Mouse (Mus musculus) frontal cortex, postnatal 10 days (tissue): ENCODE measurements around the gene Cav1.

Experiments used
- DNase-seq, 2 experiments: peaks; one replicate each; pipeline ENCODE4 v3.0.0; 2022; ENCODE audit warnings: low spot score in 2 of 2, mixed read lengths in 1 of 2

Cav1 gene

DNA sequence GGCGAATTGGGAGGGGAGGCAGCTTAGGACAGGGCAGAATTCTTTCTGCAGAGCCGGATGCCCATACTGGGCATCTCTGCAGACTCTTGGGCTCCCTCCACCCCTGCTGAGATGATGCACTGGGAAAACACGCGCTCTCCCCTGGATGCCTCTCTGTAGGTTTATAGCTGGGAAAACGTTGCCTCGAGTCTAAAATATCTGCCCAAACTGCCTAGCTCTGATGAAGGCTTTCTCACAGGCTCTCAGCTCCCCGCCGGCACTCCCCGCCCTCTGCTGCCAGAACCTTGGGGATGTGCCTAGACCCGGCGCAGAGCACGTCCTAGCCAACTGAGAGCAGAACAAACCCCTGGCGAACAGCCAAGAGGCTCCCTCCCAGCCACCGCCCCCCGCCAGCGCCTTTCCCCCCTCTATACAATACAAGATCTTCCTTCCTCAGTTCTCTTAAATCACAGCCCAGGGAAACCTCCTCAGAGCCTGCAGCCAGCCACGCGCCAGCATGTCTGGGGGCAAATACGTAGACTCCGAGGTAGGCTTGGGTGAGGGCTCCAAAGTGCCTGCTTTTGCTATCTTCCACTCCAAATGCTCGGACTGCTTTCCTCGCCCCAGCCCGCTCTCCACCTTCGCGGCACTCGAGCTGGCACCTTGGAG is at the start of gene Cav1:
TSS of gene Cav1 (plus strand) at position 382 of the 648 bp plus-strand sequence.
- peak; percentile 58 to 64 for DNase-seq

DNA sequence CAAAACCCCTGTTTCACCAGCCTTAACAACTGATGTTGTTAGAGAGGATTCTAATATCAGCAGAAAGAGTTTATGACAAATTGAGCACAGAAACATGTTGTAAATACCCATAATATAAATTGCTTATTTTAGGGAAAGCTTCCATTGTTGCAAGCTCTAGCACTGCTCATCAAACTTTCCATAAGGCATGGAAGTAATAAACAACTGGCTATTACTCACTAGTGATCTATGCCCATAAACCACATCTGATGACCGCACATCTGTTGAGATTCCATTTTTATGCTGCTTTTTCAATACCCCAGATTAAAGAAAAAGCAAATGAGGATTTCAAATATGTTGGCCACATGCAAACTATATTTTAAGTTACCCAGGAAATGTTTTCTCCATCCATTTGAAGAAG is 48.0 kb upstream of the Cav1 start:
- DNase-seq: no peak

DNA sequence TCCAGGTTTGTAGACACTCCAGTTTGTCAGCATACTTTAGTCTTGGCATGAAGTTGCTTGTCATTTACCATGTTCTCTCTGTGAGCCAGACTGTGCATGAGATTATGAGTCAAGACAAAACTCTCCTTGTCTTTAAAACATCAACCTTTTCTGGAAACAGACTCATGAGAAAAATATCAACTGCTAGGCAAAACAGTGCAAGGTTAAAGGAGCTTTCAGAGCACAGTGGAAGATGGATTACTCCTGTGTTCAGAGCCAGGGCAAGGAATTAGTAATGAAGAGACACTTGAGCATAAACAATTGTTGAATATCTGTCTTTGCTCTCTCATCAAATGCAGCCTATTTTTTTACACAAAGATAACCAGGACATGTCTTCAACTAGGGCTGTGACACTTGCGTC is 47.2 kb upstream of the Cav1 start:
- no peak for DNase-seq

DNA sequence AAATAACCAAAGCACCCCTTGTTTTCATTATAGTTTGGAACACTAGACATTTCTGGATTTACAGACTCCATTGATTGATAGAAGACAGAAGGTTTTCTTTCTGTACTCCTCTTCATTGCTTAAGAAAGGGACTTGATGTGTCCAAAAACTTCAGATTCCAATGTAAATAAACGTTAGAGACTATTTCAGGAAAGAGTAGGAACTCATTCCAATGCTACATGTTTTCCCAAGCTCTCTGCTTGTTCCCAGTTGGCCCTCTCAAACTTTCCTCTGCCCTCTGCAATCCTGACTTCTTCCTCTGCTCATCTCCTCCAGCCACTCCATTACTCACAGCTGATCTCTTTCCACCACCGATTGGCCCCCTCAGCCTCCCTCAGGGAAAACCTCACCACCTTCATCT is 43.3 kb upstream of the Cav1 start:
- no peak for DNase-seq

DNA sequence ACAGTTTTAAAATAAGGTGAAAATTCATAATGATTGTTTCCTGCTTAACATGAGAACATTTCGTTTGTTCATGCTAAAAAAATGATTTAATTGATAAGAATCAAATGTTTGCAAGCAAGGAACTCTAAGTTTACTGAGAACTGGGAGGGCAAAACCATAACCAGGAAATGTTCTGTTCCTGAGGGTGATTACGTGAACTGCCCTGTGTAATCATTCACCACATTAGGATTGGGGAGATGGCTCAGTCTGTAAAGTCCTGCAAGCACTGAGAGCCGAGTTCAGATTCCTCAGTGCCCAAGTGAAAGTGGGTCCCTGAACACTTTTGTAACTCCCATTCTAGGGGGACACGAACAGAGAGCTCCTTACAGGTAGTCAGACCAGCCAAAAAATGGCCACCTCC is 41.1 kb upstream of the Cav1 start:
- no peak for DNase-seq

DNA sequence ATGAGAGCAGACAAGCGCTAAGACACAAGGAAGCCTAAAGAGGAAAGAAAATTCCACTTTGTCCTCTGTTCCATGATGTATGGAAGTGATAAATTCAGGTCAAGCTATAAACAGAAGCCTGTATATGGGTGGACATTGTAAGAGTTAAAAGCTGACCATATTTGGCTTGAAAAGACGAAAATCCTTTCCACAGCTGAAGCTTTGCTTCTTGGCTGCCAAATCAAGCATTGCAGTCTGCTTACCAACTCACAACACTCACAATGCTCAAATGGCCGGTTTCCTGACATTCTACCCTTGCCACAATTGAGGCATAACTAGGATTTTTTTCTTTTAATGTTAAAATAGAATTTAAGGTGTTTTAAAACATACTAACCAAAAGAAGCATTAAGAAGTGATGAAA is 39.7 kb upstream of the Cav1 start:
- no peak for DNase-seq

DNA sequence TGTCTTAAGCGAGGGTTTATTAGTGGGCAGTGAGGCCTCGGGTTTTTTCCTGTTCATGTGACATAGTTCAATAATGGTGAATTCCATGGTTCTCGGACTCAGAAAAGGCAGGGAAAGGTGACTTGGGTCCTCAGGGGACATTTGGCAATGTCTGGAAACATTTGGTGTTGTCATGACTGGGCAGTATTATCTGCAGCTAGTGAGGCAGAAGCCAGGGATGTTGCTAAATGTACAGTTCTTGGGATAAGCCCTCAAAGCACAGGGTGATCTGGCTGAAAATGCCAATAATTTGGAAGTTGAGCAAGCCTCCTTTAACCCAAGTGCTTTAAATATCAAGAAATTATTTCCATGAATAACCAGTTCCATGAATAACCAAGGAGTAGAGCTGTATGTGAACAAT is 27.8 kb upstream of the Cav1 start:
- no peak for DNase-seq

DNA sequence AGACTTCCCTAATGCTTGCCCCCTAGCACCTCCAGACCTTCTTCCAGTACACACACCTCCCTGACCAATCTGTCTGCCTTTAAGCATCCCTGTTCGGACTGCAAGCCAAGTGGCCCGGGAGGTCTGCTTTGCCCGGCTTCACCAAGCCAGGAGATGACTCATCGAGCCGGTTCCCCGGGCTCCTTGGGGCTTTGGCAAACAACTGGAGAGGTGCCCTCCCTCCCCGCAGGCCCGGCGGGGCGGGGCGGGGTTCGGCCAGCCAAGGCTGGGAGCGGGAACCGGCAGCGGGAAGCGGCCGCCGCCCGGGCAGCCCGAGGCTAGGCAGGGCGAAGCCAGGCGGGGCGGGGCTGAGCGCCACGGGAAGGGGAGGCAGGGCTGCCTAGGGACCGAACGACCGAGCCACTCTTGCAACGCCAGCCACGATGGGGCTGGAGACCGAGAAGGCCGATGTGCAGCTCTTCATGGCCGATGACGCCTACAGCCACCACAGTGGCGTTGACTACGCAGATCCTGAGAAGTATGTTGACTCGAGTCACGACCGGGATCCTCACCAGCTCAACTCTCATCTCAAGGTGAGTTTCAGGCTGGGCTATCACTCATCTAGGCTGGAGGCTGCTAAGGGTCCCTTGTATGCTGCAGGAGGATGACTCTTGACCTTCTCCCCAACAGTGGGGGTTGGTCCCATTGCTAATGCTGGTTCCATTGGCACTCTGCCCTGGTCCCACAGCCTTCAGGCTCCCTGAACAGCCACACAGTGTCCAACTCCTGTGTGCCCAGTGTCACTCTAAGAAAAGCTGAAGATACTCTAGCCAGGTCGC is 25.0 kb upstream of the Cav1 start, which contains the start of gene Cav2:
TSS of gene Cav2 (plus strand) at position 247 of the 818 bp plus-strand sequence.
- DNase-seq: peak; percentile 34 to 43

DNA sequence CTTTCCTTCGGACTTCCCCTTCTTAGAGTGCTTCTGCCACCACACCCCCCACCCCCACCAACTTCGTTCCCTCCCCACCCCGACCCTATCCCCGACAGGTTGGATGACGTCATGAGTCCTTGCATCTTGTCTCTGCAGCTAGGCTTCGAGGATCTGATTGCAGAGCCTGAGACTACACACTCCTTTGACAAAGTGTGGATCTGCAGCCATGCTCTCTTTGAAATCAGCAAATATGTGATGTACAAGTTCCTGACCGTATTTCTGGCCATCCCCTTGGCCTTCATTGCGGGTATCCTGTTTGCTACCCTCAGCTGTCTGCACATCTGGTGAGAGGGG is 24.4 kb upstream of the Cav1 start:
- no peak for DNase-seq

DNA sequence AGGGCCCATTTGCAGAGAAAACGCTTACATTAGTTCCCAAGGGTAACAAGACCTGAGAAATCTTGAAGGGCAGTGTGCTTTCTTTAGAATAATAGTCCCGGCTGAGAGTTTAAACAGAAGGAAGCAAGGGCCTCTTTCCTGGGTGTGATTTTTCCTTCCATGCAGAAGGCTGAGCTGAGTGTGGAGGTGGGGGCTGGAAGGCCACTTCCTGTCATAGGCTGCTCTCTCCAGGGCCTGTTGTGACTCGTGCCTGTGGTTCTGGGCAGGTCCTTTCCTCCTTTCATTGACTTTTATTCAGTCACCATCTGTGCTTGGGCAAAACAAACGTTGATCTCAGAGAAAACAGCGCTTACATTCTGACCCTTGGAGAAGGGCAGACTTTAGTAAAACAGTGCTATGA is 24.0 kb upstream of the Cav1 start:
- DNase-seq: no peak

DNA sequence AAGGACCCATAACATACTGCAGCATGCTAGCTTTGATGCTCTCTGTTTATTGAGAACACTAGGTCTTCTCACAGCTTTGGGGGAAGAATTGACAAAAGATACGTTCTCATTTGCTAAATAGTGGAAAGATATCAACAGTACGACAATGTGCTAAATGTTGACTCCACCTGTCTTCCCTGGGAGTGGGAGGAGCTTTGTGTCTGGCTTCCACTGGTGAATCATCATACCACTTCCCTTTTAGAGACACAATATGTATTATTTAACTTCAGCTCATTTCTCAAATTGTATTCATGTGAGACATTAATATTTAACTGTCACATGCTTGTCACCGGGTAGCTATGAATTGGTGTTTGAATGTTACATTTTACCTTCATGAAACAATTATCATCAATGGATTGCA is 22.3 kb upstream of the Cav1 start:
- DNase-seq: no peak

DNA sequence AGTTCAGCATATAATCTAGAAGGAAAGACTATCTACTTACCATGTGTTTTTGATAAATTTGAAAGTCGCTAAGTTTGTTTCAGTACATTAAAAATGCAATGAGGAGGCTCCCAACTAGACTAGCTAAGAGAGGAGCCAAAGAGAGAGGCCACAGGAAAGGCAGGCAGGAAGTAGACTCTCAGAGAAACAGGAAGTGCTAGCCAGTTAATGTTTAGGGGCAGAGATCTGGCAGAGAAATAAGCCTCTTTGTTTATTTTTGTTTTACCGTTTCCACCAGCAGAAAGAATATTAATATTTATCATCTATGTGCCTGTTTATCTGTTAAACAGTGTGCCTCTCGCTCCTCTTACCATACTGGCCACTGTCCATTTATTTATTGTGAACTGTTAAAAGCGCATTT is 19.8 kb upstream of the Cav1 start:
- DNase-seq: no peak

DNA sequence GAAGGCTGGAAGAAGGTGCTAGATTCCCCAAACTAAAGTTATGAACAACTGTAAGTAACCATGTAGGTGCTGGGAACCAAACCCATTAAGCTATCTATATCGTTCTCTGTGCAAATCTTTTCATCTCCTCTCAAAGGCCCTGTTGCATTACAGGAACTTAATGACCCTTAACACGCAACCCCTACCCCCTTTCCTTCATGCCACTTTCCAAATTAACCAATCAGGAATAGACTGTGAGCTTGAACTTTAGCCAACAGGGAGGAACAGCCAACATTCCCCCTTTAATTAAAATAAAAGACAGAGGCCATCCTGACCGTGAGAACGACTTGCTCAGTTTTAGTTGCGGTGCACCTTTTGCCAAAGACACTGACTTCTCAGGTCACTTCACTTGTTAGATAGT is 11.0 kb upstream of the Cav1 start:
- DNase-seq: no peak

DNA sequence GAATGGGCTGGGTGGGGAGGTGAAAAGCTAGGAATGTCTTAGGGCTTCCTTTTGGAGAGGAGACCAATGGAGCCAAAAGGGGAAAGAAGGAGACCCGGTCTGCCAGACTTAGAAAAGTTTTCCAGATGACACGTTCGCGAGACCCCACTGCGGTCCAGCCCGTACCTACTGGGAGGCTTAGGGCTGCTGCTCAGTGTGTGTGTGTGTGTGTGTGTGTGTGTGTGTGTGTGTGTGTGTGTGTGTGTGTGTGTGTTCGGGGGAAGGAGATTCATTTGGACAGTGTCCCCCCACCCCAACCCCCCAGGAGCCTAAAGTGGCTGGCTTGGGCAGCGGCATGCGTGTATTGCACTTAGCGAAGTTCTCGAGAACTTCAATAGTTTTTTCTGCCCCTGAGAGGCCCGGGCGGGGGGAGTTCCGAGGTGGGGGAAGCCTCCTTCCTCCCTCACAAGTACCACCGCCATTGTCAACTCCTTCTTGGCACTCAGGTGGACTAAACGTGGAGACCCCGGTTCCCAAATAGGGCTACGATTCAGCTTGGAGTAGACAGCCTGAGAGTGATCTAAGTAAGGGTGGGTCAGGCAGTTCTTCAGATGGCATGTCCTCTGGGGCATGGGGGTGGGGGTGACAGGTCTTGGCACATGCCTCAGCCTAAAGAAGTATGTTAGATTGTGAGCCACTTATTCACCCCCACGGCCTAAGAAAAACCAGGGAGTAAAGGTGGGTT is 629 bp downstream of the Cav1 start:
- DNase-seq: peak; percentile 9 to 17

DNA sequence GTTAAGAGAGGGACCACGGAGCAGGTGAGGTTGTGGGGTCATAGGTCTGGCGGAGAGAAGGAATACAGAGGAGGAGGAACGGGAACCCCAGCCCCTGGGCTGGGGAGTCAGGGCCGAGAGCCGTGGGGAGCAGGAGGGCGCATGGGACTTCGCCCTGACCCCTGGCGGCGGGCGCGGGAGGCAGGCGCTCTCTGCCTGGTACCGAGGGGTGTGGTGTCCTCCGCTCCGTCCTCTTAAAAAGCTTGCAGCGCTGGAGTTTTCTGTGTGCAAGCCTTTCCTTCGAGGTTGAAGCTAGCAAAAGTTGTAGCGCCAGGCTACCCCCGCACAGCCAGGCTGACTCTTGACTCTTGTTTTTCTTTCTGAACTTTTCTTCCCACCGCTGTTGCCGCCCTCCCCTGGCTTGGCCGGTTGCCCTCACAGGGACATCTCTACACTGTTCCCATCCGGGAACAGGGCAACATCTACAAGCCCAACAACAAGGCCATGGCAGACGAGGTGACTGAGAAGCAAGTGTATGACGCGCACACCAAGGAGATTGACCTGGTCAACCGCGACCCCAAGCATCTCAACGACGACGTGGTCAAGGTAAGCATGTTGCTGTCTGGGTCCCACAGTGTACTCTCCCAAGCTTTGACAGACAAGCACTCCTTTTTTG is 1.5 kb downstream of the Cav1 start:
- peak; percentile 24 to 51 for DNase-seq

DNA sequence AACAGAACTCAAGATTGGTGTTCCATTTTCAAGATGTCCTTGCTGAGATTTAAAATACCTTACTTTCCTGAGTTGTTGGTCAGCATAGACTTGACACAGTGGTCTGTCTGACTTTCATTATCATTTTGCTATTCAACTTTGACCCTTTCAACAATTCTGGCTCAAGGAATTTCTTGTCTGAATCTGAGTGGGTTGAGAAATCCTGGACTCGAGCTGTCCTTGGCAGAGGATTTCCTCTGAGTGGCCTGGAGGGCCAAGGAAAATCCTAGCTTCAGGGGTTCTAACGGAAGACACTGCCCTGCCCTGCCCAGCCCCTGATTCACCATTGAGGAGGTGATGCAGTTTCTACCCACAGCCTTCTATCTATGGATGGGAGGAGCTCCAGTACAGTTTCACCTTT is 2.5 kb downstream of the Cav1 start:
- no peak for DNase-seq

DNA sequence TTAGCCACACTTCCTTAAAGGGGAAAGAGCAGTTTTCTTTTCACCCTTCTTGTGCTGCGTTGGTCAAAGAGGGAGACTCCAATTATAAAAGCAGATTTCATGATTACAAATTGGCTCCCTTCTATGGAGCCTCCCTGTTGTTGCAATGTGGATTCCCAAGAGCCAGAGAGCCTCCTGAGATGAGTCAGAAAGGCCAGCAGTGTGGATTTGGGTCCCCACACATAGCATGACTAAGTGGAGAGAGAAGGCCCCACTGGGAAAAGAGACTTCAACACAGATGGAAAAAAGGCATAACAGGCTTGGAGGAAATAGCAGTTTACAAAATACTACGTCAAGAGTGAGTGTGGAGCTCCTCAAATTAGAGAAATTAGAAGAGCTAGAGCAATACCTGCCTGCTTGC is 3.1 kb downstream of the Cav1 start:
- DNase-seq: no peak

DNA sequence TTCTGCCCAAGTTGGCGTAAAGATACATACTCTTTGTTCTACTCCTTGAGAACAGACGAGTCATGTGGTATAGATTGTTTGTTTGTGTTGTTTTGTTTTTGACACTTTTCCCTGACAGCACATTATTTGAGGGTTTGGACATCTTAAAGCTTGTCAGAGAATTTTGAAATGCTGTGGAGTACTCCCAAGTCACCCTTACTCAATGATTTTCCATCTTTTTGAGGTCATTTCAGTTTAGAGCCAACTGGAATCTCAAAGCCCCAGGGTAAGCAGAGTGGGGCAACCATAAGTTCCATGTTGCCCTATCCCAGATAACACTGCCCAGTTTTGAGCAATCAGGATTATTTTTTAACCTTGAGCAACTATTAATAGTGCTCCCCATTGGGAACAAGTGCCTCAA is 8.1 kb downstream of the Cav1 start:
- no peak for DNase-seq

DNA sequence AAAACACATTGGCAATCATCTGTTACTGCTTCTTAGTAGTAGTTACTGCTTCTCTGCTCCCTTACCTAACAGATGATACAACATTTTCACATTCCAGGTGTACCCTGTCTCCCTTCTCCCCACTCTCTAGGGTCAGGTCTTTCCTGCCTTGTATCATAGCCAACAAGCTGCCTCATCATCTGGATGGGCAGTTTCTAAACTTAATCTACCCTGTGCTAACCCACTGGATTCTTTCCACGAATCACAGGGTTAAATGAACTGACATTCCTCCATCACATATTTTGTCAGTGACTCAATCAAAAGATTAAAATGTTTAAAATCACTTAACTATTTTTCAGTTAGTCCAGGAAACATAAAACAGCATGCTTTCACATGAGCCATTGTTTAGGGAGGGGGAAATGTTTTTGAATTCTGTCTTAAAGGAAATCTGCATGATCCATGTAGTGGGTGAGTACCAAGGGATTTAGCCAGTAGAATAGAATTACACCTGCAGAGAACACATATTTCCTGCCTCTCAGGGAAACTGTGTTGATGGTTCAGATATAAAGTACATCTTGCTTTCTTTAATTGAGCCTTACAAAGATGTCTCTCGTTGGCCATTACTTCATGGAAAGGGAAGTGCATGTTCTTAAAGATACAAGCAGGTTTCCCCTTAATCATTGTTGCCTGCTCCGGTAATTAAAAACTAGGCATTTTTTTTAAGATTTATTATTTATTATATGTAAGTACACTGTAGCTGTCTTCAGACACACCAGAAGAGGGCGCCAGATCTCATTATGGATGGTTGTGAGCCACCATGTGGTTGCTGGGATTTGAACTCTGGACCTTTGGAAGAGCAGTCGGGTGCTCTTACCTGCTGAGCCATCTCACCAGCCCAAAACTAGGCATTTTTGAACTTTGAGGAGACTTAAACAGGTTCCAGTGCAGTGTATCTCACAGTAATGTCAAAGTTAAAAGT is 8.8 kb downstream of the Cav1 start:
- DNase-seq: no peak

DNA sequence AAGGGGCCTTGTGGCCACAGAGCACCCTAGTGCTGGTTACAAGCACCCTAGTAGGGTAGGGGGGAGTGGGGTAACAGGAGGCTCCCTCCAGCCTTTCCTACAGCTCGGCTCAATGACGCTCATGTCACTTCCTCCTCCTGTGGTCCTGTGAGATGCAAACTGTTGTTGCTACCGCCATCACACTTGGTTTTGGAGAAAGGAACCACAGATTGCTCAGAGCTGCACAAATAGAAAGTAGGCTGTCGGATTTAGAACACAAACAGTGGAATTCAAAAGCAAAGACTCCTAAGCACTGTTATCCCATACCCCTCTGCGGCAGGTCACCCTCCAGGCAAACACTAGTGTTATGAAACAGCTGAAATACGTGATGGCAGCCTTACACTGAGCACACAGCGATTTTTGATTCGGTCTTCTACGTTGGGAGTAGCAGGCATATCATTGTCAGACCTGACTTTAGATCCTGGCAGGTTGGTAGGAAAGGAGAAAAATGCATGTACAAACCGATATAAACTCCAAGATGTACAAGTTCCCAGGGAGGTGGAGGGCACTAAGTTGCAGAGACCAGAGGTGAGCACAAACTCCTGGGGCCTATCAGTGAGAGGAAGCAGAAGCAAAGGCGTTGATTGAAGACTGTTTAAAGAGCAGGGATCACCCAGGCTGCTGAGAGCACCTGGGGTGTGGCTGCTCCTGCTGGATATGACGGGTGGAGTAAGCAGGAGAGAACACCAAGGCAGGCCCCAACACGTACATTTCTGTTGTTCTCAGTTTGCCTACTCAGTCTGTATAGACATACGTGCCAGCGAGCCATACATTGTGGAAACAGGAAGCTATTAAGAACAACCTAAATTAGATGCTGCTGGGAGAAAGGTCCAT is 10.4 kb downstream of the Cav1 start:
- DNase-seq: no peak
